Mouse (Mus musculus) embryonic facial prominence, embryonic 11.5 days (tissue): ENCODE measurements at regions not wholly inside any gene's neighbourhood (a gene's known extent, or its start where the extent isn't known, plus 50 kb on each side); places are given as distances from the start of the nearest gene placed in this dataset.
A peak's percentile ranks its signal among the peaks of the same experiment; 100 is the strongest.

Experiments used
- ATAC-seq: fragments of 200-750 bp; cut with Nextera tagmentation; replicated peaks from 2 replicates; pipeline ENCODE4 v1.8.0; 2017; ENCODE audit warnings: low read depth; ENCODE audit not compliant: insufficient number of reproducible peaks, low FRiP score, low TSS enrichment
- DNase-seq: peaks from one replicate; pipeline ENCODE4 v3.0.0-alpha.2; 2015; ENCODE audit warnings: low spot score
- H3K27ac ChIP-seq: fragments of 300-500 bp; sonication (generic); replicated peaks from 2 replicates; pipeline ENCODE4 v1.5.1; 2014; ENCODE audit warnings: mild to moderate bottlenecking, low read depth, low read length, control low read depth
- H3K27me3 ChIP-seq: fragments of 300-500 bp; sonication (generic); 2 replicates; pipeline ENCODE4 v1.6.1; 2014; ENCODE audit warnings: mild to moderate bottlenecking, low read length, moderate library complexity, mixed read lengths; ENCODE audit not compliant: control insufficient read depth, insufficient read depth
- H3K36me3 ChIP-seq: fragments of 300-500 bp; sonication (generic); replicated peaks from 2 replicates; pipeline ENCODE4 v1.6.1; 2014; ENCODE audit warnings: low read depth, mild to moderate bottlenecking, low read length, moderate library complexity, mixed read lengths; ENCODE audit not compliant: control insufficient read depth, insufficient read depth
- H3K4me1 ChIP-seq: fragments of 300-500 bp; sonication (generic); 2 replicates; pipeline ENCODE4 v1.6.1; 2014; ENCODE audit warnings: low read length, mixed read lengths; ENCODE audit not compliant: control insufficient read depth, insufficient read depth
- H3K4me2 ChIP-seq: fragments of 300-500 bp; sonication (generic); 2 replicates; pipeline ENCODE4 v1.6.1; 2014; ENCODE audit warnings: low read depth, mild to moderate bottlenecking, control low read depth, low read length, moderate library complexity
- H3K4me3 ChIP-seq: fragments of 300-500 bp; sonication (generic); 2 replicates; pipeline ENCODE4 v1.5.1; 2014; ENCODE audit warnings: low read depth, low read length, control low read depth
- H3K9ac ChIP-seq: fragments of 300-500 bp; sonication (generic); replicated peaks from 2 replicates; pipeline ENCODE4 v1.6.1; 2014; ENCODE audit warnings: mild to moderate bottlenecking, control low read depth, low read length
- H3K9me3 ChIP-seq: fragments of 300-500 bp; sonication (generic); replicated peaks from 2 replicates; pipeline ENCODE4 v1.6.1; 2016; ENCODE audit warnings: mild to moderate bottlenecking, low read length, inconsistent platforms, mixed read lengths; ENCODE audit not compliant: control insufficient read depth
- WGBS: fragments of 180-500 bp; shearing (Covaris S2); extraction: QIAGEN DNeasy Blood & Tissue Kit; methylation state at CpG from one replicate; pipeline ENCODE4 v1.1.7; 2014; 5-methylcytosine and 5-hydroxymethylcytosine counted together

GRCm38 (mm10) chr4:131217571-131218155 lies 273.5 kb downstream of the Matn1 start:
- whole genome bisulfite sequencing, result 36% methylated on average over 7 of the region's 7 CpGs
- 0 out of 2 replicates have a peak, but pooled peaks have one; percentile 9 for ATAC-seq
- Histone ChIP-seq H3K36me3 (no peaks in the 10 kb centered on the region), H3K4me2 (no peak overlapping the region), H3K9me3 (no peaks in the 10 kb centered on the region), H3K4me1 (no peaks in the 10 kb centered on the region), H3K9ac (no peak overlapping the region), H3K4me3 (no peak overlapping the region), H3K27me3 (no peaks in the 10 kb centered on the region), H3K27ac (no peak overlapping the region)
- DNase-seq, result peak; percentile 41

GRCm38 (mm10) chr4:131220966-131221365 lies 276.8 kb downstream of the Matn1 start:
- DNase-seq, result no peak
- H3K36me3 ChIP-seq, result no peaks in the 10 kb centered on the region
- H3K9me3 ChIP-seq, result no peaks in the 10 kb centered on the region
- WGBS, result 84% methylated on average over 10 of the region's 10 CpGs
- no peak for ATAC-seq
- no peak overlapping the region for H3K9ac ChIP-seq
- H3K27ac ChIP-seq, result no peak overlapping the region
- no peaks in the 10 kb centered on the region for H3K4me1 ChIP-seq
- H3K4me3 ChIP-seq, result no peak overlapping the region
- no peak overlapping the region for H3K4me2 ChIP-seq
- no peaks in the 10 kb centered on the region for H3K27me3 ChIP-seq

GRCm38 (mm10) chr4:131230361-131230760 lies 286.2 kb downstream of the Matn1 start:
- H3K27ac ChIP-seq, result no peak overlapping the region
- H3K9ac ChIP-seq, result no peak overlapping the region
- H3K4me3 ChIP-seq, result no peak overlapping the region
- no peak overlapping the region for H3K4me2 ChIP-seq
- 86% methylated on average over 5 of the region's 5 CpGs for WGBS
- ATAC-seq, result no peak
- H3K27me3 ChIP-seq, result no peaks in the 10 kb centered on the region
- H3K9me3 ChIP-seq, result no peaks in the 10 kb centered on the region
- H3K36me3 ChIP-seq, result no peaks in the 10 kb centered on the region
- H3K4me1 ChIP-seq, result no peaks in the 10 kb centered on the region
- no peak for DNase-seq

- Histone ChIP-seq H3K4me2 (no peak overlapping the region), H3K4me3 (no peak overlapping the region), H3K4me1 (no peaks in the 10 kb centered on the region), H3K36me3 (no peaks in the 10 kb centered on the region), H3K9ac (no peak overlapping the region), H3K27me3 (no peaks in the 10 kb centered on the region), H3K9me3 (no peaks in the 10 kb centered on the region), H3K27ac (no peak overlapping the region)
- WGBS, result 38% methylated on average over 4 of the region's 4 CpGs
- ATAC-seq (no peak), DNase-seq (peak; percentile 17)
Observed at GRCm38 (mm10) chr4:131236611-131237031, 292.4 kb downstream of the Matn1 start.

- 60% methylated on average over 3 of the region's 3 CpGs for WGBS
- no peaks in the 10 kb centered on the region for H3K9me3 ChIP-seq
- no peak for ATAC-seq
- no peak overlapping the region for H3K9ac ChIP-seq
- H3K4me1 ChIP-seq, result no peaks in the 10 kb centered on the region
- no peak overlapping the region for H3K4me2 ChIP-seq
- no peaks in the 10 kb centered on the region for H3K36me3 ChIP-seq
- no peak overlapping the region for H3K4me3 ChIP-seq
- no peaks in the 10 kb centered on the region for H3K27me3 ChIP-seq
- H3K27ac ChIP-seq, result no peak overlapping the region
- no peak for DNase-seq
Observed at GRCm38 (mm10) chr4:131238591-131238990, 294.4 kb downstream of the Matn1 start.

- Histone ChIP-seq H3K4me2 (no peak overlapping the region), H3K4me1 (no peaks in the 10 kb centered on the region), H3K9me3 (no peaks in the 10 kb centered on the region), H3K4me3 (no peak overlapping the region), H3K9ac (no peak overlapping the region), H3K27ac (no peak overlapping the region), H3K27me3 (no peaks in the 10 kb centered on the region), H3K36me3 (no peaks in the 10 kb centered on the region)
- 71% methylated on average over 5 of the region's 5 CpGs for WGBS
- DNase-seq, result no peak
- ATAC-seq, result no peak
Observed at GRCm38 (mm10) chr4:131239132-131239531, 294.9 kb downstream of the Matn1 start.

- 84% methylated on average over 4 of the region's 4 CpGs for WGBS
- ATAC-seq, result no peak
Observed at GRCm38 (mm10) chr4:131240457-131240856, 296.3 kb downstream of the Matn1 start.

GRCm38 (mm10) chr4:131242250-131242649 lies 298.1 kb downstream of the Matn1 start:
- WGBS, result 53% methylated on average over 4 of the region's 4 CpGs
- ATAC-seq, result no peak

More at GRCm38 (mm10) chr4:131240457-131240856, 296.3 kb downstream of the Matn1 start:
- DNase-seq, result no peak
- no peak overlapping the region for H3K4me3 ChIP-seq
- no peaks in the 10 kb centered on the region for H3K36me3 ChIP-seq
- H3K4me1 ChIP-seq, result no peaks in the 10 kb centered on the region
- no peak overlapping the region for H3K27ac ChIP-seq
- H3K9ac ChIP-seq, result no peak overlapping the region
- no peaks in the 10 kb centered on the region for H3K9me3 ChIP-seq
- H3K27me3 ChIP-seq, result no peaks in the 10 kb centered on the region
- H3K4me2 ChIP-seq, result no peak overlapping the region

More at GRCm38 (mm10) chr4:131242250-131242649, 298.1 kb downstream of the Matn1 start:
- no peak for DNase-seq
- H3K4me1 ChIP-seq, result no peaks in the 10 kb centered on the region
- H3K4me2 ChIP-seq, result no peak overlapping the region
- no peaks in the 10 kb centered on the region for H3K27me3 ChIP-seq
- H3K27ac ChIP-seq, result no peak overlapping the region
- H3K36me3 ChIP-seq, result no peaks in the 10 kb centered on the region
- no peak overlapping the region for H3K4me3 ChIP-seq
- no peak overlapping the region for H3K9ac ChIP-seq
- H3K9me3 ChIP-seq, result no peaks in the 10 kb centered on the region
